Comparison of ENCODE assay signal across 9 mouse cellular contexts in the genomic region with DNA sequence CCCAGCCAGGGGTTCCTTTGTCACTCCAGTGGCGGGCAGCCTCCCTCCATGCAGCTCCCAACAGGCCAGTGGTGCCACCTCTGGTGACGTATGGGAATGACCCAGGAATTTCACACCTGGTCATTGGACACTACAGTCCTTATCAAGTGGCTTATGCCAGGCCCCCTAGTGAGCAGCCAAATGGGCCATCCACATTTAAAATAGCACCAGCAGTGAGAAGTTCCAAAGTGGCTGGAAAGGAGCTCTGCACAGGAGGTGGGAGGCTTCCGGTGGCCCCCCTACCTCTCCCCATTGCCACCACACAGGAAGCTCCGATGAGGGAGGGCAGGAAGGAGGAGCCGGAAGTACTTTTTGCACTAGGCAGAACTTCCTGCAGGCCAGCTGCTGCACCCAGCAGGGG.
DNase-seq lines count a peak whose midpoint lies in the region; ATAC-seq and TF ChIP-seq lines count a peak whose summit lies in the region.
"Had no signal": no experiment of that assay in that cellular context is flagged by ENCODE, and none has a peak within 500 bp of the region (broad histone marks: within the 10 kb centered on the region; RNA-seq: fewer than 3 reads in every experiment).

No protein-coding gene starts in this region.

- H3K36me3 ChIP-seq in CH12.LX (replicated peaks in 1 of 2; ENCODE audit: control insufficient read depth in 1 of 2, insufficient read depth in 1 of 2, low read length in 1 of 2) = no peaks in the 10 kb centered on the region
- H3K36me3 ChIP-seq: embryonic facial prominence, embryonic 15.5 days had no signal

- no peaks in the 10 kb centered on the region for H3K79me2 ChIP-seq in CH12.LX (replicated peaks; ENCODE audit: control insufficient read depth, extremely low read depth, insufficient read depth, poor library complexity, severe bottlenecking)

- no peak for ATAC-seq in cerebellum, adult (ENCODE audit: insufficient number of reproducible peaks, low FRiP score, low TSS enrichment)

- dilution Hi-C loops in CH12.LX (cut with MboI; ENCODE audit: extremely low pct_ligation_motif_present, extremely low pct_unique_long_range_greater_than_20kb, low sequenced_read_pairs) = no loop called here

- peaks cover 89% of the 10 kb centered on the region for H3K27me3 ChIP-seq in CH12.LX (replicated peaks)
- H3K27me3 ChIP-seq: embryonic facial prominence, embryonic 15.5 days had no signal

- in situ Hi-C loops in CH12.LX (cut with MboI; ENCODE audit: low pct_ligation_motif_present, low pct_unique_long_range_greater_than_20kb, low sequenced_read_pairs) = no loop called here

- peak in 1 of 2 experiments; percentile 44; a peak in 2 of 4 replicates for TF ChIP-seq CTCF in CH12.LX (conservative IDR thresholded peaks at IDR 0.05 in 1 of 2, IDR thresholded peaks at IDR 0.05 in 1 of 2; ENCODE audit: low read depth in 2 of 2, low read length in 2 of 2)

- peak; percentile 5 to 12 for DNase-seq in cerebellum, postnatal 36 days
- DNase-seq in CH12.LX (ENCODE audit: extremely low read depth) = peak; percentile 8
- DNase-seq in gastrocnemius, postnatal 25 days = peak; percentile 28
- peak; percentile 6 to 17 for DNase-seq in kidney, adult 8-10 months
- DNase-seq in thymus, postnatal 25 days = peak; percentile 66
- DNase-seq in urinary bladder, postnatal 10 days (ENCODE audit: low spot score) = no peak
- DNase-seq in B cell, adult 2 months = no peak

- no peak overlapping the region for H3K4me2 ChIP-seq in CH12.LX (ENCODE audit: insufficient read depth, low read depth, poor library complexity, severe bottlenecking)
- H3K4me2 ChIP-seq: embryonic facial prominence, embryonic 15.5 days had no signal

- no peak for TF ChIP-seq EP300 in CH12.LX (IDR thresholded peaks at IDR 0.05; ENCODE audit: low read length)

- no peak overlapping the region for H3K9ac ChIP-seq in CH12.LX (ENCODE audit: insufficient read depth, low read depth)
- H3K9ac ChIP-seq: embryonic facial prominence, embryonic 15.5 days had no signal

- peaks cover 13% of the 10 kb centered on the region for H3K9me3 ChIP-seq in CH12.LX (replicated peaks; ENCODE audit: low read length)
- H3K9me3 ChIP-seq: embryonic facial prominence, embryonic 15.5 days had no signal

- H3K4me1 ChIP-seq in CH12.LX (ENCODE audit: control insufficient read depth in 1 of 2, insufficient read depth in 2 of 2) = no peaks in the 10 kb centered on the region

- no peak overlapping the region for H3K27ac ChIP-seq in CH12.LX (ENCODE audit: insufficient read depth, low read depth)
- H3K27ac ChIP-seq: embryonic facial prominence, embryonic 15.5 days had no signal

- no peak for TF ChIP-seq POLR2A in CH12.LX (IDR thresholded peaks at IDR 0.05; ENCODE audit: low read depth, low read length)

- no peak overlapping the region for H3K4me3 ChIP-seq in CH12.LX (replicated peaks in 1 of 3; ENCODE audit: low read depth in 2 of 3, low read length in 2 of 3, poor library complexity in 1 of 3)
- H3K4me3 ChIP-seq: embryonic facial prominence, embryonic 15.5 days had no signal

- TF ChIP-seq RAD21 in CH12.LX (IDR thresholded peaks at IDR 0.05; ENCODE audit: low read depth, low read length) = peak; percentile 3

TF ChIP-seq in CH12.LX, 34 proteins besides CTCF, POLR2A, EP300 and RAD21:
- TF ChIP-seq MEF2A (IDR thresholded peaks at IDR 0.05; ENCODE audit: borderline replicate concordance, low read depth, low read length) = no peak
- TF ChIP-seq ZC3H11A (IDR thresholded peaks at IDR 0.05; ENCODE audit: low read depth, low read length) = no peak
- no peak for TF ChIP-seq ELF1 (IDR thresholded peaks at IDR 0.05; ENCODE audit: low read depth, low read length)
- TF ChIP-seq USF2 (conservative IDR thresholded peaks at IDR 0.05; ENCODE audit: low read depth, low read length) = no peak
- TF ChIP-seq ETS1 (conservative IDR thresholded peaks at IDR 0.05; ENCODE audit: low read depth, low read length) = no peak
- no peak for TF ChIP-seq CHD1 (IDR thresholded peaks at IDR 0.05; ENCODE audit: low read depth, low read length)
- TF ChIP-seq GABPA (IDR thresholded peaks at IDR 0.05; ENCODE audit: insufficient replicate concordance, low read depth, low read length) = no peak
- no peak for TF ChIP-seq USF1 (IDR thresholded peaks at IDR 0.05; ENCODE audit: low read depth, low read length)
- no peak for TF ChIP-seq HCFC1 (IDR thresholded peaks at IDR 0.05; ENCODE audit: low read depth, low read length)
- no peak for TF ChIP-seq KAT2A (IDR thresholded peaks at IDR 0.05; ENCODE audit: insufficient replicate concordance, low read length)
- TF ChIP-seq MAX (IDR thresholded peaks at IDR 0.05; ENCODE audit: low read length) = no peak
- TF ChIP-seq ZKSCAN1 (IDR thresholded peaks at IDR 0.05; ENCODE audit: borderline replicate concordance, low read depth, low read length) = no peak

Comparison
In these comparisons a context has a peak if more than half of its experiments do, and no peak if none do; other contexts are left out.
1. DNase-seq: peak in cerebellum, postnatal 36 days (2 of 2), CH12.LX (single experiment), gastrocnemius, postnatal 25 days (single experiment), kidney, adult 8-10 months (2 of 2) and thymus, postnatal 25 days (single experiment); none in urinary bladder, postnatal 10 days (single experiment) and B cell, adult 2 months (0 of 2).